Mouse (Mus musculus) midbrain, embryonic 16.5 days (tissue): ENCODE measurements around the gene Smg5. TPM values are rescaled to one million over a fixed set of nuclear protein-coding genes. Genes with fewer than 3 reads are reported as not detected.
"Not testable (repeated sequence)": the region's sequence is repeated elsewhere in the genome, so short reads cannot be mapped to it uniquely, and the experiment has no call there.

Experiments
- ATAC-seq: fragments of 200-750 bp; cut with Nextera tagmentation; 2 replicates; pipeline ENCODE4 v1.8.0; 2017; ENCODE audit warnings: moderate TSS enrichment
- H3K27ac ChIP-seq: fragments of 300-500 bp; sonication (generic); 2 replicates; pipeline ENCODE4 v1.5.1; 2014; ENCODE audit warnings: mild to moderate bottlenecking, low read length, mixed read lengths
- H3K27me3 ChIP-seq: fragments of 300-500 bp; sonication (generic); 2 replicates; pipeline ENCODE4 v1.6.1; 2014; ENCODE audit warnings: low read depth, low read length, mixed read lengths; ENCODE audit not compliant: control insufficient read depth, insufficient read depth
- H3K36me3 ChIP-seq: fragments of 300-500 bp; sonication (generic); 2 replicates; pipeline ENCODE4 v1.6.1; 2014; ENCODE audit warnings: mild to moderate bottlenecking, low read length, moderate library complexity, mixed read lengths; ENCODE audit not compliant: control insufficient read depth, insufficient read depth
- H3K4me1 ChIP-seq: fragments of 300-500 bp; sonication (generic); 2 replicates; pipeline ENCODE4 v1.6.1; 2014; ENCODE audit warnings: mild to moderate bottlenecking, low read length, mixed read lengths; ENCODE audit not compliant: control insufficient read depth, insufficient read depth
- H3K4me2 ChIP-seq: fragments of 300-500 bp; sonication (generic); 2 replicates; pipeline ENCODE4 v1.6.1; 2014; ENCODE audit warnings: mild to moderate bottlenecking, low read length, mixed read lengths
- H3K4me3 ChIP-seq: fragments of 300-500 bp; sonication (generic); 2 replicates; pipeline ENCODE4 v1.5.1; 2014; ENCODE audit warnings: low read depth, mild to moderate bottlenecking, low read length, moderate library complexity, mixed read lengths
- H3K9ac ChIP-seq: fragments of 300-500 bp; sonication (generic); 2 replicates; pipeline ENCODE4 v1.6.1; 2014; ENCODE audit warnings: low read depth, low read length, mixed read lengths
- H3K9me3 ChIP-seq: fragments of 300-500 bp; sonication (generic); replicated peaks from 2 replicates; pipeline ENCODE4 v1.6.1; 2014; ENCODE audit warnings: mild to moderate bottlenecking, low read length, mixed read lengths; ENCODE audit not compliant: control insufficient read depth, poor library complexity, severe bottlenecking
- WGBS: fragments of 180-500 bp; shearing (Covaris S2); extraction: QIAGEN DNeasy Blood & Tissue Kit; methylation state at CpG from one replicate; pipeline ENCODE4 v1.1.7; 2014; 5-methylcytosine and 5-hydroxymethylcytosine counted together
- polyA plus RNA-seq: library from polyadenylated mRNA; unstranded; fragments of >200 nt; fragmentation: Nextera tagmentation; extraction: Ambion mirVana; gene quantifications from 2 replicates; pipeline ENCODE4 v1.2.1, GENCODE M21; 2015

The Smg5 gene
- polyA plus RNA-seq, 1 experiment from 2014 or later: 61.4 TPM

DNA sequence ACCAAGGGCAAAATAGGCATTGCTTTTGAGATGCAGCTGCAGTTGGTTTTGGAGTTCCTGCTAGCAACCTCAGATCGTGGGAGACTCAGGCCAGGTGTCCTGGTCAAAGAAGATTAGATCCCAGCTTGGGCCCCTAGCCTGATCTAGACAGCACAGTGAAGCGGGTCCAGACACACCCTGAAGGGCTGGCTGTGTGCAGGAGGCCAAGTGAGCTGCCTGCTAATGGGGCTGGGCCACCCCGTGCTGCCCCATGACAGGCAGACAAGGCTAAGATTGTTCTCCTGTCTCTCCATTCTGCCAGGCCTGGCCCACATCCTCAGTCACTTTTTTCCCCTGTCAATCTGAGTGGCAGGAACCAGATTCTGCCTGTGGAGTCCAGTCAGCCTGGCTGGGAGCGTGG, 27.6 kb downstream of the Smg5 start:
- H3K9me3 ChIP-seq: no peaks in the 10 kb centered on the region
- no peak overlapping the region for H3K27ac ChIP-seq
- H3K27me3 ChIP-seq: peaks cover 4% of the 10 kb centered on the region; the same call in 1 of the 2 replicates
- no peaks in the 10 kb centered on the region for H3K4me1 ChIP-seq
- H3K36me3 ChIP-seq: peaks cover 31% of the 10 kb centered on the region
- H3K9ac ChIP-seq: no peak overlapping the region
- 53% methylated on average over 4 of the region's 4 CpGs for WGBS
- no peak overlapping the region for H3K4me3 ChIP-seq
- H3K4me2 ChIP-seq: no peak overlapping the region
- no peak for ATAC-seq

DNA sequence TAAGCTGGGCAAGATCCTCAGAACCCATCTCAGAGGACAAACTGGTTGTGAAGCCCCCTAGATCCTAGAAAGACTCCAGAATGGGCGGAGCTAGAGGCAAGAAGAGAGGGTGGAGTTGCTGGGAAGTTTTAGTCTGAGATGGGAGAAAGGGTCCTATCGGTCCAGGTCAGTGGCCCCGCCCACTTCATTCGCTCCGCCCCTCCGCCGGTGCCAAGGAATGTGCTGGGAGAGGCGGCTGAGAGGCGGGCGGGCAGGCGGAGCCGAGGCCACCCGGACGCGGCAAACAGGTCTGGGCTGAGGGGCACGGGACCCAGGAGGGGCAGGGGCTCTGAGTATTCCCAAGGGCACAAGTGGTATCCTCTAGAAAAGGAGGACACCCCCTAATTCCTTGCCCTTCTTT, 28.3 kb downstream of the Smg5 start, which contains the start of gene Paqr6:
TSS of gene Paqr6 (plus strand) at position 248 of the 400 bp plus-strand sequence.
- H3K4me1 ChIP-seq: no peaks in the 10 kb centered on the region
- ATAC-seq: no peak
- no peak within 1 kb of the TSS for H3K4me3 ChIP-seq
- H3K9ac ChIP-seq: no peak within 1 kb of the TSS
- peaks cover 28% of the 10 kb centered on the region for H3K36me3 ChIP-seq
- H3K27me3 ChIP-seq: peaks cover 4% of the 10 kb centered on the region; the same call in 1 of the 2 replicates
- H3K9me3 ChIP-seq: no peaks in the 10 kb centered on the region
- no peak within 1 kb of the TSS for H3K27ac ChIP-seq
- WGBS: 4% methylated on average over 16 of the region's 16 CpGs
- H3K4me2 ChIP-seq: no peak within 1 kb of the TSS

DNA sequence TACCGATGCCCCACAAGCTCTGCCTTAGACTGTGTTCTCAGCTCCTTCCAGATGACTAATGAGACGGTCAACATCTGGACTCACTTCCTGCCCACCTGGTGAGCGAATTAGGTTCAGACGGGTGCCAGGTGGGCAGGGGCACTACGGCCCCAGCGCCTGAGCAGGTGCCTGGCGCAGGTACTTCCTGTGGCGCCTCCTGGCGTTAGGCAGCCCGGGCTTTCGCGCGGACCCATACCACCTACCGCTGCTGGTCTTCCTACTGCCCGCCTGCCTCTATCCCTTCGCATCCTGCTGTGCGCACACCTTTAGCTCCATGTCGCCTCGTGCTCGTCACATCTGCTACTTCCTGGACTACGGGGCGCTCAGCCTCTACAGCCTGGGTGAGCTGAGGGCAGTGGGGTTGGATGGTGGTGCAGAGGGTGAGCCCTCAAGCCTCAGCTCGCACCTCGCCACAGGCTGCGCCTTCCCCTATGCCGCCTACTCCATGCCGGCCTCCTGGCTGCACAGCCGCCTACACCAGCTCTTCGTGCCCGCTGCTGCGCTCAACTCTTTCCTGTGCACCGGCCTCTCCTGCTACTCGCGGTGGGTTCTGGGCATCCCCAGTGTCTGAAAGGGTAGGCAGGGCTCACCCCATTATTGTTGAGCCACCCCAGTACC, 29.8 kb downstream of the Smg5 start:
- Histone ChIP-seq H3K4me3 (no peak overlapping the region), H3K27ac (no peak overlapping the region), H3K4me1 (no peaks in the 10 kb centered on the region), H3K27me3 (peaks cover 4% of the 10 kb centered on the region; the same call in 1 of the 2 replicates), H3K9ac (no peak overlapping the region), H3K9me3 (peaks cover 2% of the 10 kb centered on the region; the same call in 1 of the 2 replicates), H3K36me3 (peaks cover 14% of the 10 kb centered on the region), H3K4me2 (no peak overlapping the region)
- ATAC-seq: no peak
- 33% methylated on average over 34 of the region's 34 CpGs for WGBS

DNA sequence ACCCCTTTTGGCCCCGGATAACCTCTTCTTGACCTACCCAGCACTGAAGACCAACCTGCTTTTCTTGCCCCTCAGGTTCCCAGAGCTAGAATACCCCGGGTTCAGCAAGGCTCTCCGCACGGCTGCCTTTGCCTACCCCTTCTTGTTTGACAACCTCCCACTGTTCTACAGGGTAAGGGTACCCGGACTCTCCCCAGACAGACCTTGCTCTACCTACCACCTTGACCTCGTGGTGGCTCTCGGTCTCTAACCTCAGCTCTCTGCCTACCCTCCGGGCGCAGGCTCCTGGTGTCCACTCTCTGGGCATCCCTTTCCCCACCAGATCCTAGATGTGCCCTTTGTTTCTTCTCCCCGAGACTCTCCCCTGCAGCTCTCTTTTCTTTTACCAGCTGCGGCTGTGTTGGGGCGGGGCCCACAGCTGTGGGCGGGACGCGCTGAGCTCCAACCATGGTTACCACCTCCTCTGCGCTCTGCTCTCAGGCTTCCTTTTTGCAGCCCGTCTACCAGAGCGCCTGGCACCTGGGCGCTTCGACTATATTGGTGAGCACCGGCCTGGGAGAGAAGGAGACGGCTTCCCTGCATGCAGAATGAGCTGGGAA, 30.9 kb downstream of the Smg5 start:
- not testable (repeated sequence) for H3K27me3 ChIP-seq, H3K36me3 ChIP-seq, H3K9me3 ChIP-seq, H3K27ac ChIP-seq, H3K9ac ChIP-seq, H3K4me1 ChIP-seq
- H3K4me3 ChIP-seq: peak overlapping the region; percentile 20
- 1% methylated on average over 15 of the region's 22 CpGs for WGBS
- peak; percentile 80 for ATAC-seq
- peak overlapping the region; percentile 35; the same call in 1 of the 2 replicates for H3K4me2 ChIP-seq

DNA sequence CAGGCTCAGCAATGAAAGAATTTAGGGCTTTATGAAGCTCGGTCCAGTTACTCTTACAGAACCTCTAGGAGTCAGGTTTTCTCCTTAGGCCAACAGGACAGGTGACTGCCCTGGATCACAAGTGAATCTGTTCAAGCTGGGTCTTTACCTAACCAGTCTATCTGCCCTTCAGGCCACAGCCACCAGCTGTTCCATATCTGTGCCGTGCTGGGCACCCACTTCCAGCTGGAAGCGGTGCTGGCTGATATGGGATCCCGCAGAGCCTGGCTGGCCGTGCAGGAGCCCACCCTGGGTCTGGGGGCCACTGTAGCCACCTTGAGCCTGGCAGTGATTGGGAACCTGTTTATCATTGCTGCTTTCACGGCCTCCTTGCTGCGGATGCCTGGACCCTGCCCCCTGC, 31.5 kb downstream of the Smg5 start:
- ATAC-seq: 0 out of 2 replicates have a peak, but pooled peaks have one; percentile 33
- H3K36me3 ChIP-seq, H3K9me3 ChIP-seq, H3K9ac ChIP-seq, H3K27me3 ChIP-seq, H3K27ac ChIP-seq, H3K4me1 ChIP-seq, H3K4me3 ChIP-seq, H3K4me2 ChIP-seq: not testable (repeated sequence)
- WGBS: 50% methylated on average over 3 of the region's 7 CpGs

DNA sequence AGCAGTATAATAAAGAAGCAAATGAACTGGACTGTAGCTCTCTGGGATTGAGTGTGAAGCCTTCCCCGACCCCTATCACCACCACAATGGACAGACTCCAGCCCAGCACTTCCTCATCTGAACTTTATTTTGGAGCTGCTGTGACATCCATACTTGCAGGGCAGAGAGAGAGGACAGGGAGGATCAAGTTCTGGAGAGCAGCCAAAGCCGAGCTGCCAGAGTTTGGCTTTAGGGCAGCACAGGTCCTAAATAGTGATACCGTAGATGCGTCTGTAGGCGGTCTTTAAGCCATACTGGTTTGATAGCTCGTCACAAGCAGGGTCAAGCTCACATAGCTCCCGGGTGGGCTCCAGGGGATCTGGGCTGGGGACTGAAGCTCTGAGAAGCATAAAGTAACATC, 32.5 kb downstream of the Smg5 start:
- ATAC-seq, H3K9me3 ChIP-seq, H3K9ac ChIP-seq, H3K4me3 ChIP-seq, H3K4me2 ChIP-seq, H3K27me3 ChIP-seq, H3K4me1 ChIP-seq, H3K27ac ChIP-seq, H3K36me3 ChIP-seq: not testable (repeated sequence)
- WGBS: 93% methylated on average over 7 of the region's 7 CpGs

DNA sequence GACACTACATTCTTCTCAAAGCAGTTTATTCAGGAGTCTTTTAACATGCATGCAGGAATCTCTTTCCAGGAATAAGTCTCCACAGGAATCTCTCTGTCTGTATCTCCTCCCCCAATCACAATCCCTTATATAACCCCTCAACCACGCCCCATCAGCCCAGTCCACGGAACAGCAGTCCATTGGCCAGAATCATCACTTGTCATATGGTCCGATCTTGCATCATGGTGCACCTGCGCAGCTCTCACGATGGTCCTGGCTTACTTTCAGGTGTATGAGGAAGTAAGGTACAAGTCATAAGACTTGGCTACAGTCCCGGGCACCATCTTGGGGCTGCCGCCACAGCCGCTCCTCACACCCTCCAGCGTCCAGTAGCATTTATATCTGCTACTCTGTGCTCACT, 36.6 kb downstream of the Smg5 start, which contains the start of gene Bglap3:
TSS of gene Bglap3 (minus strand) at position 101 of the 400 bp plus-strand sequence.
- not testable (repeated sequence) for H3K4me3 ChIP-seq, H3K9me3 ChIP-seq, H3K4me2 ChIP-seq, ATAC-seq, H3K27ac ChIP-seq, H3K27me3 ChIP-seq, H3K36me3 ChIP-seq, H3K9ac ChIP-seq, H3K4me1 ChIP-seq
- 94% methylated on average over 9 of the region's 9 CpGs for WGBS

DNA sequence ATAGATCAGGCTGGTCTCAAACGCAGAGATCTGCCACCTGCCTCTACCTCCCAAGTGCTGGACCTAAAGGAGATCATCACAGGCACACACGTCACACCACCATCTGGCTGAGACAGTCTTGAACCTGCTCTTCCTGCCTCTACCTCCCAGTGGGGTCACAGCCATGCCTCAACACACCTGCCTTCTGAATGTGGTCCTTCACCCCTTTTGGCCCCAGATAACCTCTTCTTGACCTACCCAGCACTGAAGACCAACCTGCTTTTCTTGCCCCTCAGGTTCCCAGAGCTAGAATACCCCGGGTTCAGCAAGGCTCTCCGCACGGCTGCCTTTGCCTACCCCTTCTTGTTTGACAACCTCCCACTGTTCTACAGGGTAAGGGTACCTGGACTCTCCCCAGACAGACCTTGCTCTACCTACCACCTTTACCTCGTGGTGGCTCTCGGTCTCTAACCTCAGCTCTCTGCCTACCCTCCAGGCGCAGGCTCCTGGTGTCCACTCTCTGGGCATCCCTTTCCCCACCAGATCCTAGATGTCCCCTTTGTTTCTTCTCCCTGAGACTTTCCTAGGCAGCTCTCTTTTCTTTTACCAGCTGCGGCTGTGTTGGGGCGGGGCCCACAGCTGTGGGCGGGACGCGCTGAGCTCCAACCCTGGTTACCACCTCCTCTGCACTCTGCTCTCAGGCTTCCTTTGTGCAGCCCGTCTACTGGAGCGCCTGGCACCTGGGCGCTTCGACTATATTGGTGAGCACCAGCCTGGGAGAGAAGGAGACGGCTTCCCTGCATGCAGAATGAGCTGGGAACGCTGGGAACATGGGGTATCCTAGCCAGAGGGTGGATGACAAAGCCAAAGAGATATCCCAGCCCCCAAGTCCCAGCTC, 39.9 kb downstream of the Smg5 start:
- H3K27me3 ChIP-seq, H3K27ac ChIP-seq, H3K36me3 ChIP-seq, H3K4me3 ChIP-seq, H3K9me3 ChIP-seq, H3K4me1 ChIP-seq: not testable (repeated sequence)
- WGBS: 15% methylated on average over 18 of the region's 19 CpGs
- ATAC-seq: peak; percentile 87
- Histone ChIP-seq H3K4me2 (peak overlapping the region; percentile 28; the same call in 1 of the 2 replicates), H3K9ac (peak overlapping the region; percentile 30; the same call in 1 of the 2 replicates)
